Mouse (Mus musculus): Measurements from ENCODE around the gene Nebl. TPM values are rescaled to one million over a fixed set of nuclear protein-coding genes. Genes with fewer than 3 reads are reported as not detected.
A peak's percentile ranks its signal among the peaks of the same experiment; 100 is the strongest.

Nebl gene
- polyA plus RNA-seq, 1 experiment from 2014 or later, result 4.6 TPM

DNA sequence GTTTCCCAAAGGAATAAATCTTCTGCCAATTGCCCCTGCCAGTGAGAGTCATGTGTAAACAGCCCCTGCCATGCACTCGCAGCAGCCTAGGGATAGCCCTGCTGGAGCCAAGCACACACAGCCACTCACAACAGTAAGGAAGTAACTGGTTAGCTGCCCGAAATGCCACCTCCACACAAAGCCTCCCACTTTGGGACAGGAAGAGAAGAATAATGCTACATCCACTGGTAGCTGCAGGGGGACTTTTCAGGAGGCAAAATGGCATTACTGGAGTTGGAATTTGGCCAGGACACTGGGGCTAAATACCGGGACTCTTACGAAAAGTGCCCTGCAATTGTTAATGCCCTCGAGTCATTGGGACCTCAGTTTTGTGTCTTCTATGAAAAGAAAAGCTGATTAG is 92.6 kb downstream of the Nebl start:
- DNase-seq (ENCODE audit: low spot score), result peak; percentile 64
- no peaks in the 10 kb centered on the region for H3K4me1 ChIP-seq (replicated peaks; ENCODE audit: control insufficient read depth, insufficient read depth, low read length)
- H3K36me3 ChIP-seq (ENCODE audit: control insufficient read depth, insufficient read depth, low read length), result no peaks in the 10 kb centered on the region
- H3K27me3 ChIP-seq (ENCODE audit: control insufficient read depth, insufficient read depth, low read length), result peaks cover 4% of the 10 kb centered on the region; the same call in 1 of the 2 replicates
- peak; percentile 71 for ATAC-seq (replicated peaks; ENCODE audit: low FRiP score)
- no peak overlapping the region for H3K4me2 ChIP-seq (ENCODE audit: low read depth, low read length, severe bottlenecking)
- H3K27ac ChIP-seq (ENCODE audit: low read depth, low read length), result no peak overlapping the region
- no peak overlapping the region for H3K9ac ChIP-seq (ENCODE audit: low read length)
- no peak overlapping the region for H3K4me3 ChIP-seq (ENCODE audit: low read depth, low read length)
- no peaks in the 10 kb centered on the region for H3K9me3 ChIP-seq (ENCODE audit: control insufficient read depth, low read length)
- 4% methylated on average over 5 of the region's 5 CpGs for WGBS

DNA sequence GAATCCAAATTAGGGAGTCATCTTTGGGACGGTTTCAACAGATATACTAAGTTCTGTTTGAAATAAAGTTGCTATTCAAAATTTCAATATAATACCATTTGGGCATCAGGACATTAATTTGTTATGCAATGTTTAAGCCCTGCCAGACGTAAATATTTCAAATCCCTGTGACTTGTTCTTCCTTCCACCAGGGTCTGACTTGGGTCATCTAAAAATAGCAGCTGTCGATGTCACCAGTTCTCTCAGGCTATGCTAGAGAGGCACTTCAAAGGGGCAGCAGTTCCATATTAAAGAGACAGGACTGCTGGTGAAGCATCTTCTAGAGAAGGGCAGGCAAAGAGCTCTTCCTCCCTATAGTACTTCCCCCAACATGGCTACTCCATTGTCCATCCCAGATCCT is 107.3 kb downstream of the Nebl start:
- H3K4me3 ChIP-seq (ENCODE audit: low read depth, low read length), result no peak overlapping the region
- no peak for ATAC-seq (replicated peaks; ENCODE audit: low FRiP score)
- no peak overlapping the region for H3K9ac ChIP-seq (ENCODE audit: low read length)
- H3K27me3 ChIP-seq (ENCODE audit: control insufficient read depth, insufficient read depth, low read length), result no peaks in the 10 kb centered on the region
- 87% methylated on average over 3 of the region's 3 CpGs for WGBS
- no peaks in the 10 kb centered on the region for H3K9me3 ChIP-seq (ENCODE audit: control insufficient read depth, low read length)
- DNase-seq (ENCODE audit: low spot score), result no peak
- no peaks in the 10 kb centered on the region for H3K36me3 ChIP-seq (ENCODE audit: control insufficient read depth, insufficient read depth, low read length)
- H3K4me1 ChIP-seq (replicated peaks; ENCODE audit: control insufficient read depth, insufficient read depth, low read length), result no peaks in the 10 kb centered on the region
- no peak overlapping the region for H3K4me2 ChIP-seq (ENCODE audit: low read depth, low read length, severe bottlenecking)
- no peak overlapping the region for H3K27ac ChIP-seq (ENCODE audit: low read depth, low read length)

DNA sequence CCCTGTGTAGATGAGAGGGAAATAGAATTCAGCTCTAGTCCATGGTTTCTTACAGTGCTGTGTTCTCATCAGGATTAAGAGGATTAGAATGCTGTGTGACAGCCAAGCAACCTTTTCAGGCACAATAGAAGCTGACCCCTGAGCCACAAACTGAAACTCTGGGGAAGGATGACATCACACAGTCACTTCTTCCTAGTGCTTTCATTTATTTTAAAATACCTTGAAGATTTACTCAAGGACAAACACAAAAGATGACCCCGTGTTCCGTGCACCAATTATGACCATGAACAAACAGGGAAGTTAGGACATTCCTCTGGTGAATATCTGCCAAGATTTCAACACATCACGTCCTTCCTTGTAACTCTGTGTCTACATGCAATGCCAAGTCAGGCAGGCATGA is 121.0 kb downstream of the Nebl start:
- Histone ChIP-seq H3K4me1 (replicated peaks; ENCODE audit: control insufficient read depth, insufficient read depth, low read length) (peaks cover 4% of the 10 kb centered on the region; the same call in 1 of the 2 replicates), H3K27me3 (ENCODE audit: control insufficient read depth, insufficient read depth, low read length) (no peaks in the 10 kb centered on the region), H3K9ac (ENCODE audit: low read length) (no peak overlapping the region), H3K9me3 (ENCODE audit: control insufficient read depth, low read length) (peaks cover 2% of the 10 kb centered on the region; the same call in 1 of the 2 replicates), H3K4me2 (ENCODE audit: low read depth, low read length, severe bottlenecking) (no peak overlapping the region), H3K27ac (ENCODE audit: low read depth, low read length) (0 out of 2 replicates have a peak overlapping the region, but pooled peaks have one; percentile 20), H3K4me3 (ENCODE audit: low read depth, low read length) (no peak overlapping the region), H3K36me3 (ENCODE audit: control insufficient read depth, insufficient read depth, low read length) (no peaks in the 10 kb centered on the region)
- WGBS, result 21% methylated on average over 3 of the region's 3 CpGs
- peak; percentile 66 for ATAC-seq (replicated peaks; ENCODE audit: low FRiP score)
- DNase-seq (ENCODE audit: low spot score), result no peak

DNA sequence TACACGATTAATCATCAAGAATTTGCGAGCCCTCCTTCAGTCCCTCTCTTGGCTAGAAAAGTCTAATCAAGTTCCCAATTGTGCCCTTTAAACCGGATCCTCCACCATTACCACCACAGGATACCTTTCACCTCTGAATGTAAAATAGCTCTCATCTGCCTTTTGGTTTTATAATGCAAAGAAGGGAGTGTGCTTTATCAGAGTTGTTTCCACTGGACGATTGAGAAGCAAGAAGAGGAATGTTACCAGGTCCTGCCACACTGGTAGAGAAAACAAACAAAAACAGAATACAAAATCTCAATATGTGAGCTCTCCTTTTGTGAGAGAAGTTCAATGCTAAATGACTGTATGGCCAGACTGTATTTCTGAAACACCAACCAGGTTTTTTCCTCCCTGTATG is 127.7 kb downstream of the Nebl start:
- Histone ChIP-seq H3K4me2 (ENCODE audit: low read depth, low read length, severe bottlenecking) (no peak overlapping the region), H3K27me3 (ENCODE audit: control insufficient read depth, insufficient read depth, low read length) (no peaks in the 10 kb centered on the region), H3K4me3 (ENCODE audit: low read depth, low read length) (no peak overlapping the region), H3K9ac (ENCODE audit: low read length) (no peak overlapping the region), H3K9me3 (ENCODE audit: control insufficient read depth, low read length) (no peaks in the 10 kb centered on the region), H3K27ac (ENCODE audit: low read depth, low read length) (no peak overlapping the region), H3K4me1 (replicated peaks; ENCODE audit: control insufficient read depth, insufficient read depth, low read length) (no peaks in the 10 kb centered on the region), H3K36me3 (ENCODE audit: control insufficient read depth, insufficient read depth, low read length) (no peaks in the 10 kb centered on the region)
- ATAC-seq (replicated peaks; ENCODE audit: low FRiP score), result no peak
- DNase-seq (ENCODE audit: low spot score), result no peak
- WGBS, result 68% methylated on average over 4 of the region's 4 CpGs

DNA sequence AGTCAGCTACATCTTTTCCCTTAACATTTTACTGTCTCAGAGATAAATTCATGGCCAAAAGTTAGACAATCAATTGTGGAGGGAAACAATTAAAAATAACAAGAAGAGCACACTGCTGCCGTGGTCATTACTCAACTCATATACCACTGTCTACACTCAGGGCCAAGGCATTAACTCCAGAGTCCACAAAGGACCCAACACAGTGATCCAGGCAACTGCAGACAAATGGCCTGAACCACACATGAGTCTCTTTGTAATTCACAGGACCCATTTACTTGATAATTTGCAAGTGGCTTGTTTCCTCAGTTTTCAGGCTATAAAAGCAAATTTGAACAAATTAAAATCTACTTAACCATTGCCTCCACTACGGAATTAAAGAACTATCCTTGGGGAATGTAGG is 130.6 kb downstream of the Nebl start:
- no peak for DNase-seq (ENCODE audit: low spot score)
- WGBS, result 65% methylated on average over 2 of the region's 2 CpGs
- Histone ChIP-seq H3K9ac (ENCODE audit: low read length) (no peak overlapping the region), H3K4me1 (replicated peaks; ENCODE audit: control insufficient read depth, insufficient read depth, low read length) (no peaks in the 10 kb centered on the region), H3K9me3 (ENCODE audit: control insufficient read depth, low read length) (no peaks in the 10 kb centered on the region), H3K27ac (ENCODE audit: low read depth, low read length) (no peak overlapping the region), H3K4me3 (ENCODE audit: low read depth, low read length) (no peak overlapping the region), H3K27me3 (ENCODE audit: control insufficient read depth, insufficient read depth, low read length) (no peaks in the 10 kb centered on the region), H3K36me3 (ENCODE audit: control insufficient read depth, insufficient read depth, low read length) (no peaks in the 10 kb centered on the region), H3K4me2 (ENCODE audit: low read depth, low read length, severe bottlenecking) (no peak overlapping the region)
- no peak for ATAC-seq (replicated peaks; ENCODE audit: low FRiP score)

DNA sequence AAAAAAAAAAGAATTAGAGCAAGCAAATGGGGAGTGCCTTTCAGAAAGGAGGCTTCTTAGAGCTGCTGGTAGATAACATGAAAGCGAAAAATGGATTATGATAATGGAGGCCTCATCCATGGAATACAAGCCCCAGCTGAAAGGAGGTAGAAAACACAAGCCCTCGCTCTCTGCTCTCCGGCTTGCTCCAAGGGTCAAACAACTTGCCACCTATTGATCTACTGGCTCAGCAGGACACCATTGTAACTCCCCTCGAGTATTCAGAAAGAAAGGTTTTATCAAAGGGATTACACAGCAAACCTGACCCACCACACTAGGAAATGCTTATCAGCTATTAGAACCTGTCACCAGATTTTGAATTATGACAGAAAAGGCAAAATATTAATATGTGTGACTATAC is 131.4 kb downstream of the Nebl start:
- no peak for DNase-seq (ENCODE audit: low spot score)
- no peaks in the 10 kb centered on the region for H3K4me1 ChIP-seq (replicated peaks; ENCODE audit: control insufficient read depth, insufficient read depth, low read length)

DNA sequence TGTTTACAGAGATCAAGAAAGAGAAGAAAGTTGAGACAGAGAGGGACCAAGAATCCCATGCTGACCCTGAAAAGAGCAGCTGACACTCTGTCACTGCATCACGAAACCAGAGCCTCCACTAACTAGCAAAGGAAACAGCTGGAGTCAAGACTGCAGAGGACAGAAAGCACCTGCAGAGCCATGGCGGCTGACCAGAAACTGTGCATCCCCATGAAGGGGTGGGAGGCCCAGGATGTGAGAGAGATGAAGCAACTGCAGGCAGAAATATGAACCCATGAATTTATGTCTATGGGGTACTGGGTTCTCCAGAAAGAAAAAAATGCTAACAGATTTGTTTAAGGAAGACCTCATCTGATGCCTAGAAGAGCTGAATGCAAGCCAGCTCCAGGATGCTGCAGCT is 133.3 kb downstream of the Nebl start:
- H3K4me3 ChIP-seq (ENCODE audit: low read depth, low read length), result no peak overlapping the region
- no peak for ATAC-seq (replicated peaks; ENCODE audit: low FRiP score)
- DNase-seq (ENCODE audit: low spot score), result no peak
- H3K36me3 ChIP-seq (ENCODE audit: control insufficient read depth, insufficient read depth, low read length), result no peaks in the 10 kb centered on the region
- H3K4me1 ChIP-seq (replicated peaks; ENCODE audit: control insufficient read depth, insufficient read depth, low read length), result no peaks in the 10 kb centered on the region
- no peak overlapping the region for H3K9ac ChIP-seq (ENCODE audit: low read length)
- no peaks in the 10 kb centered on the region for H3K9me3 ChIP-seq (ENCODE audit: control insufficient read depth, low read length)
- H3K4me2 ChIP-seq (ENCODE audit: low read depth, low read length, severe bottlenecking), result no peak overlapping the region
- 48% methylated on average over 2 of the region's 2 CpGs for WGBS
- H3K27me3 ChIP-seq (ENCODE audit: control insufficient read depth, insufficient read depth, low read length), result no peaks in the 10 kb centered on the region
- no peak overlapping the region for H3K27ac ChIP-seq (ENCODE audit: low read depth, low read length)

More for the DNA sequence above, 131.4 kb downstream of the Nebl start:
- H3K9me3 ChIP-seq (ENCODE audit: control insufficient read depth, low read length), result no peaks in the 10 kb centered on the region
- no peak for ATAC-seq (replicated peaks; ENCODE audit: low FRiP score)
- H3K4me3 ChIP-seq (ENCODE audit: low read depth, low read length), result no peak overlapping the region
- no peaks in the 10 kb centered on the region for H3K36me3 ChIP-seq (ENCODE audit: control insufficient read depth, insufficient read depth, low read length)
- H3K27ac ChIP-seq (ENCODE audit: low read depth, low read length), result no peak overlapping the region
- WGBS, result 20% methylated on average over 4 of the region's 4 CpGs
- H3K4me2 ChIP-seq (ENCODE audit: low read depth, low read length, severe bottlenecking), result no peak overlapping the region
- no peaks in the 10 kb centered on the region for H3K27me3 ChIP-seq (ENCODE audit: control insufficient read depth, insufficient read depth, low read length)
- no peak overlapping the region for H3K9ac ChIP-seq (ENCODE audit: low read length)

DNA sequence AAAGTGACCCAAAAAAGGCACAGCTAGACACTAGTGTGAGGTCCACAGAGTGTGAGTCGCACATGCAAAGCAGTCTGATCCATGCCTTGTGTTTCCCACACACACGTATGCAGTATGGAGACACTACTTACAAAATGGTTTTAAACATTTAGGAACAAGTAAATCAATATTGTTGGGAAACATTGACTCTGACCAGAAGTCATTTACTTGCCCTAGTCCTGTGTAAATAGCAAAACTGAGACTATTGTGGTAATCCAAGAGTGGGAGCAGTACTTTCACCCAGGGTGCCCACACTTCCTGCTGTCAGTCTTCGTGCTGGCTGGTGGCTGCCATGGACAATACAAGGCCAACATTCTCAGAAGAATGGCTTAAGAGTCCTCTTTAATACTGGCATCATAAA is 141.6 kb downstream of the Nebl start:
- no peak overlapping the region for H3K9ac ChIP-seq (ENCODE audit: low read length)
- no peaks in the 10 kb centered on the region for H3K9me3 ChIP-seq (ENCODE audit: control insufficient read depth, low read length)
- WGBS, result 87% methylated on average over 3 of the region's 3 CpGs
- no peak overlapping the region for H3K27ac ChIP-seq (ENCODE audit: low read depth, low read length)
- H3K36me3 ChIP-seq (ENCODE audit: control insufficient read depth, insufficient read depth, low read length), result no peaks in the 10 kb centered on the region
- DNase-seq (ENCODE audit: low spot score) (no peak), ATAC-seq (replicated peaks; ENCODE audit: low FRiP score) (no peak)
- H3K4me1 ChIP-seq (replicated peaks; ENCODE audit: control insufficient read depth, insufficient read depth, low read length), result no peaks in the 10 kb centered on the region
- H3K4me2 ChIP-seq (ENCODE audit: low read depth, low read length, severe bottlenecking), result no peak overlapping the region
- H3K27me3 ChIP-seq (ENCODE audit: control insufficient read depth, insufficient read depth, low read length), result no peaks in the 10 kb centered on the region
- no peak overlapping the region for H3K4me3 ChIP-seq (ENCODE audit: low read depth, low read length)

DNA sequence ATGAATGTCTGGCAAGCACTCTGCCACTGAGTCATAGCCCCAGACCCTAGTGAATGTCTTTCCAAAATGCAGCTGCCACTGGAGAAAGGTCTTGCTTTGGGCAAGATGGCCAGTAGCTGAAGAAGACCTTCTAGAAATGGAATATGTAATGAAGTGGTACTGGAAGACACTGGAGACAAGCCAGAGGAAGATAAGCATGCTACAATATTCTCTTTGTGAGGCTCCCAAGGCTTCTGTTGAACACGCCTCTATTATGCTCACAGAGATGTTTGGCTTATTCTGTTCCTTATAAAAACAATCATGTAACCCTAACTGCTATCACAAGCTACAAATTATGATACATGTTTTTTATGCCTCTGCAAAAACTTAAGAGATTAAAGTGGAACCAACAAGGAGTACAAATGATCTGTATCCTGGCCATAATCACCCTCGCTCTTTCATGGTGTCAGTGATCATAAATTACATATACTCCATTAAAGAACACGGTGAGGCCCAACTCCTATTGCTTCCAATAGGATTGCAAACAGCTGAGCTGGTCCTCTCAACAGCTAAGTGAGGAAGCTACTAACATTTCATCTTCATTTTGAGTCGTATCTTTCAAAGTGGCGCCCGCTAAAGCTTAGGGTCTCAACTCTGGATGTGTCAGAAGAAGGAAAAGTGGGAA is 145.8 kb downstream of the Nebl start:
- no peaks in the 10 kb centered on the region for H3K9me3 ChIP-seq (ENCODE audit: control insufficient read depth, low read length)
- no peaks in the 10 kb centered on the region for H3K27me3 ChIP-seq (ENCODE audit: control insufficient read depth, insufficient read depth, low read length)
- DNase-seq (ENCODE audit: low spot score) (no peak), ATAC-seq (replicated peaks; ENCODE audit: low FRiP score) (no peak)
- no peaks in the 10 kb centered on the region for H3K36me3 ChIP-seq (ENCODE audit: control insufficient read depth, insufficient read depth, low read length)
- no peak overlapping the region for H3K27ac ChIP-seq (ENCODE audit: low read depth, low read length)
- H3K4me3 ChIP-seq (ENCODE audit: low read depth, low read length), result no peak overlapping the region
- WGBS, result 92% methylated on average over 6 of the region's 6 CpGs
- H3K4me2 ChIP-seq (ENCODE audit: low read depth, low read length, severe bottlenecking), result no peak overlapping the region
- H3K9ac ChIP-seq (ENCODE audit: low read length), result no peak overlapping the region
- no peaks in the 10 kb centered on the region for H3K4me1 ChIP-seq (replicated peaks; ENCODE audit: control insufficient read depth, insufficient read depth, low read length)

All from forebrain, embryonic 11.5 days (tissue).